Mouse (Mus musculus) hindbrain, embryonic 15.5 days (tissue): ENCODE measurements around the gene Ankra2. TPM values are rescaled to one million over a fixed set of nuclear protein-coding genes. Genes with fewer than 3 reads are reported as not detected.
A peak's percentile ranks its signal among the peaks of the same experiment; 100 is the strongest.

Source experiments
- ATAC-seq: fragments of 200-750 bp; cut with Nextera tagmentation; 2 replicates; pipeline ENCODE4 v1.8.0; 2017; ENCODE audit warnings: low read depth, moderate number of reproducible peaks, moderate TSS enrichment; ENCODE audit not compliant: low FRiP score
- H3K27ac ChIP-seq: fragments of 300-500 bp; sonication (generic); replicated peaks from 2 replicates; pipeline ENCODE4 v1.5.1; 2015; ENCODE audit warnings: mild to moderate bottlenecking, inconsistent platforms
- H3K27me3 ChIP-seq: fragments of 300-500 bp; sonication (generic); 2 replicates; pipeline ENCODE4 v1.6.1; 2015; ENCODE audit warnings: control low read depth, inconsistent platforms
- H3K36me3 ChIP-seq: fragments of 300-500 bp; sonication (generic); 2 replicates; pipeline ENCODE4 v1.6.1; 2015; ENCODE audit warnings: control low read depth, inconsistent platforms
- H3K4me1 ChIP-seq: fragments of 300-500 bp; sonication (generic); replicated peaks from 2 replicates; pipeline ENCODE4 v1.6.1; 2015; ENCODE audit warnings: control low read depth, inconsistent platforms
- H3K4me2 ChIP-seq: fragments of 300-500 bp; sonication (generic); 2 replicates; pipeline ENCODE4 v1.6.1; 2015; ENCODE audit warnings: moderate library complexity, mild to moderate bottlenecking, inconsistent platforms
- H3K4me3 ChIP-seq: fragments of 300-500 bp; sonication (generic); 2 replicates; pipeline ENCODE4 v1.5.1; 2015; ENCODE audit warnings: mild to moderate bottlenecking, inconsistent platforms
- H3K9ac ChIP-seq: fragments of 300-500 bp; sonication (generic); 2 replicates; pipeline ENCODE4 v1.6.1; 2015; ENCODE audit warnings: inconsistent platforms
- H3K9me3 ChIP-seq: fragments of 300-500 bp; sonication (generic); 2 replicates; pipeline ENCODE4 v1.6.1; 2016; ENCODE audit warnings: control low read depth, inconsistent platforms
- WGBS: fragments of 180-500 bp; shearing (Covaris S2); methylation state at CpG from one replicate; pipeline ENCODE4 v1.1.7; 2015; 5-methylcytosine and 5-hydroxymethylcytosine counted together
- polyA plus RNA-seq: library from polyadenylated mRNA; unstranded; fragments of >200 nt; fragmentation: Nextera tagmentation; extraction: Ambion mirVana; gene quantifications from 2 replicates; pipeline ENCODE4 v1.2.1, GENCODE M21; 2015

Gene Ankra2
- polyA plus RNA-seq, 1 experiment from 2014 or later = 68.4 TPM

DNA sequence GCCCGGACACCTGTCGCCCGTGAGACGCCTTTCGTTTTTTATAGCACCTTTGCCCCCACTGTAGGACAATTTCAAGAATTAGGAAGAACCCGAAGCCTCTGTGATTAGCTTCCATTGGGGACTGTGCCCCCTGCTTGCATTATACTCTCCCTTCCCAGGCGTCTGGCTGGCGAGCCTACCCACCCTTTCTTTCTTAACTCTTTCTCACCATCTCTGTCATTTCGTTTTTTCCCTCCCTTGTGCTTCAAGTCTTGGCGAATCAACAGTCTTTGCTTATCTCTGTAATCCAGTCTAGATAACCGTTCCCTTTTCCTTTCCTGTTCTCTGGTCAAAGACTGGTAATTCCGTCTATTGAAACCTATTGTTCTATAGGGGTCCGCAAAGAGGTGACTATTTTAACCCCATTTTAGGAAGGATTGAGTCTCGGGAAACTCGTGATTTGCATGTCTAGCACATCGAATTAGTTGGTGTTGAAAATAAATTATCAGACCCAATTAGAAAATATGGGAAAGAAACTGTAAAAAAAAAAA is 649 bp downstream of the Ankra2 start:
- Histone ChIP-seq H3K4me1 (peaks cover 24% of the 10 kb centered on the region), H3K9me3 (no peaks in the 10 kb centered on the region), H3K36me3 (peaks cover 28% of the 10 kb centered on the region), H3K9ac (peak overlapping the region; percentile 89), H3K4me2 (peak overlapping the region; percentile 93), H3K4me3 (peak overlapping the region; percentile 94), H3K27ac (peak overlapping the region; percentile 95), H3K27me3 (no peaks in the 10 kb centered on the region)
- ATAC-seq = no peak; the same call in none of the 2 replicates
- 1% methylated on average over 16 of the region's 16 CpGs for WGBS

DNA sequence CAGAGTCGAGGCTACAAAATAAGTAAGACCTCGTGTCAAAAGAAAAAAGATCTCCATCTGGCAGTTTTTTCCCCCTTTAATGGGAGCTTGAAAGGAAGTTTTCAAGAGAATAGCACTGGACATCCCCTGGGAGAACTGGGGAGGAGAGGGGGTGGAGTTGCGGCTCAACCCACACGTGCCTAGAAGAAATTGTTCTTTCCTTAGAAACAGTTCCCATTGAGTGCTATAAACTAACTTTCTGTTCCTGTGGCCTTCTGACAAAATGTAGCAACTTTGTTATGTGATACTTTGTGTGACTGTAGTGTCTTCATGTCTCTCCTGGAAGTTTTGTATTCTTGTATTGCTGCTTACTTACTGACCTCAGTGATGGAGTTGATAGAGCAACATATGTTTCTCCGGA is 1.2 kb downstream of the Ankra2 start:
- Histone ChIP-seq H3K9me3 (no peaks in the 10 kb centered on the region), H3K27me3 (no peaks in the 10 kb centered on the region), H3K4me3 (peak overlapping the region; percentile 94), H3K4me2 (peak overlapping the region; percentile 93), H3K27ac (peak overlapping the region; percentile 95; the same call in 1 of the 2 replicates), H3K4me1 (peaks cover 24% of the 10 kb centered on the region), H3K9ac (peak overlapping the region; percentile 89), H3K36me3 (peaks cover 26% of the 10 kb centered on the region)
- ATAC-seq = no peak
- 24% methylated on average over 5 of the region's 5 CpGs for WGBS

DNA sequence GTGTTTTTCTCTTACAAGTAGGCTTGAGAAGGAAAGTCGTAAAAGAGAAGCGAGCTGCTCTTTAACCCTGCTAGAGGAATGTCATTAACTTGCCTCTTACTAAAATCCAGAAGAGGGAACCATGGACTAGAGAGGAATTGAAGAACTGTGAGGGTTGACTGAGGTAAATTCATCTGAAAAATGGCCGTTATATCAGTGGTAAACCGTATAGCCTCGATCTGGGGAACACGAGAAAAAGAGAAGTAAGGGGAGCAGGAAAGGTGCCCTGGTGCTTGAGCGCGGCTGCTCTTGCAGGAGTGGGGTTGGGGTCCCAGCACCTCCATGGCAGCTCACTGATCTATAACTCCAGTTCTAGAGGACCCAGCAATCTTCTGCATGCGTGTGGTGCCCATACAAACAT is 11.1 kb downstream of the Ankra2 start:
- no peak overlapping the region for H3K9ac ChIP-seq
- H3K36me3 ChIP-seq = peaks cover 53% of the 10 kb centered on the region
- no peak for ATAC-seq
- no peak overlapping the region for H3K4me2 ChIP-seq
- H3K4me3 ChIP-seq = no peak overlapping the region
- no peaks in the 10 kb centered on the region for H3K4me1 ChIP-seq
- no peaks in the 10 kb centered on the region for H3K9me3 ChIP-seq
- H3K27me3 ChIP-seq = no peaks in the 10 kb centered on the region
- H3K27ac ChIP-seq = no peak overlapping the region
- WGBS = 96% methylated on average over 9 of the region's 9 CpGs

DNA sequence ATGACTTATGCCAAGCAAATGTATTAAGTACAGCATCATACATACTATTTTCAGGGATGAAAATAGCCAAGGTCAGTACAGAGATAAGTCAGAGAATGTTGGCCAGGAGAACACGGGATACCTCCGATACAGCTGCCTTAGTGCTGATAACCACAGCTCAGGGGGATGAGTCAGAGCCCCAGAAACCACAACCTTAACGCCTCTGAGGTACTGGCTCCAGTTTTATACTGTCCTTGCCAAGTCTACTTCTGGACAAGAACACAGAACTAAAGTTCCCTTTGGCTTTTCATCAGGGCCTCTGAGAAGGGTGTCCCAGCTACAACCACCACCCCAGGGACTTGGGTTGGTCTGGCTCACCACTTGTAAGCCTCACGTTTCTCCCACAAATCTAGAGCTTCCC is 12.8 kb downstream of the Ankra2 start:
- H3K27ac ChIP-seq = no peak overlapping the region
- WGBS = 95% methylated on average over 4 of the region's 4 CpGs
- no peak overlapping the region for H3K4me3 ChIP-seq
- H3K4me2 ChIP-seq = no peak overlapping the region
- no peaks in the 10 kb centered on the region for H3K27me3 ChIP-seq
- no peaks in the 10 kb centered on the region for H3K4me1 ChIP-seq
- no peak for ATAC-seq
- H3K9ac ChIP-seq = no peak overlapping the region
- no peaks in the 10 kb centered on the region for H3K9me3 ChIP-seq
- peaks cover 41% of the 10 kb centered on the region for H3K36me3 ChIP-seq

DNA sequence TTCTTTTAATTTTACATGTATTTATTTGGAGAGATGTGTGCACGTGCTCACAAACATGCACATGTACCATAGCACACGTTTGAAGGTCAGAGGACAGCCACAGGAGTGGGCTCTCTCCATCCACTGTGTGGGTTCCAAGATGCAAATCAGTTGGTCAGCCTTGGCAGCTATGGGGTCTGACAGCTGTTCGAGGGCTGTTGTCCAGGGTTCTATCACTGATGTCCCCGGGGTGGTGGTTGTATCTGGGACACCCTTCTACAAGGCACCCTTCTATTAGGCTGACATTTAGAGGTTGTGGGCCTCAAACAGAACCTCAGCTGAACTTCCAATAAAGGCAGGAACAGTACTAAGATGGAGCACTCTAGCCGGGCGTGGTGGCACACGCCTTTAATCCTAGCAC is 13.4 kb downstream of the Ankra2 start:
- H3K4me2 ChIP-seq = no peak overlapping the region
- H3K27ac ChIP-seq = no peak overlapping the region
- no peak overlapping the region for H3K4me3 ChIP-seq
- ATAC-seq = no peak
- peaks cover 35% of the 10 kb centered on the region for H3K36me3 ChIP-seq
- H3K4me1 ChIP-seq = no peaks in the 10 kb centered on the region
- no peak overlapping the region for H3K9ac ChIP-seq
- 91% methylated on average over 7 of the region's 7 CpGs for WGBS
- H3K9me3 ChIP-seq = no peaks in the 10 kb centered on the region
- H3K27me3 ChIP-seq = no peaks in the 10 kb centered on the region

DNA sequence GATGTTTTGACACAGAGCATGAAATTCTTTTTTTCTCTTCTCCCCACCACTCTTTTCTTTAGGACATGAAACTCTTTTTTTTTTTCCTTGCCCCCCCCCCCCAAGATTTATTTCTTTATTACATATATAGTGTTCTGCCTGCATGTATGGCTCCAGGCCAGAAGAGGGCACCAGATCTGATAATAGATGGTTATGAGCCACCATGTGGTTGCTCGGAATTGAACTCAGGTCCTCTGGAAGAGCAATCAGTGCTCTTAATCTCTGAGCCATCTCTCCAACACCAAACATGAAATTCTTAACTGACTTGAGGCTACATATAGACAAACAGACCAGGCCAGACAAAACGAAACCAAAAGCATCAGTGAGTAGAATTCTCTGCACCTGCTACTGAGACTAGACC is 14.6 kb downstream of the Ankra2 start:
- Histone ChIP-seq H3K4me3 (no peak overlapping the region), H3K4me1 (no peaks in the 10 kb centered on the region), H3K9ac (no peak overlapping the region), H3K27ac (no peak overlapping the region), H3K27me3 (no peaks in the 10 kb centered on the region), H3K36me3 (peaks cover 24% of the 10 kb centered on the region), H3K4me2 (no peak overlapping the region), H3K9me3 (no peaks in the 10 kb centered on the region)
- 93% methylated on average over 2 of the region's 2 CpGs for WGBS
- ATAC-seq = no peak

DNA sequence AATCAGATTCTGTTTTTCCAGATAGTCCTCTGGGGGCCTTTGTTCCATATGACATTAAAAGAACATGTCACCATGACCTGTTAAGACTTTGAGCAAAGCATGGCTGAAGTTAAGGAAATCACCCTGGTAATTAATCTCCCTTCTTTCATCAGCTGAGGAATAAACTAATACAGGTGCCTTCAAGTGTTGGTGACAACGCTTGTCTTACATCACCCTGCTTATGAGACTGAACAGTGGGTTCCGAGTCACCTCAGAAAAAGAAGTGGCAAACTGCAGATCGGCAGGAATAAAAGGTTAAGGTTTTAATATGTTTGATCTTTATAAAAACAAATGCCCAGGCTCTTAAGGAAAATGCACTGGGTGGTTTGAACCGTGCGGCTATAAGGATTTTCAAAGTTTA is 16.8 kb downstream of the Ankra2 start, which contains the start of gene Gm21976:
Gene Gm21976 (plus strand): TSS at position 202 of the 400 bp plus-strand sequence.
- H3K27ac ChIP-seq = no peak within 1 kb of the TSS
- peaks cover 5% of the 10 kb centered on the region for H3K36me3 ChIP-seq
- no peak for ATAC-seq
- no peak within 1 kb of the TSS for H3K4me2 ChIP-seq
- no peaks in the 10 kb centered on the region for H3K9me3 ChIP-seq
- H3K9ac ChIP-seq = no peak within 1 kb of the TSS
- no peaks in the 10 kb centered on the region for H3K27me3 ChIP-seq
- H3K4me1 ChIP-seq = no peaks in the 10 kb centered on the region
- H3K4me3 ChIP-seq = no peak within 1 kb of the TSS
- WGBS = 91% methylated on average over 5 of the region's 5 CpGs

DNA sequence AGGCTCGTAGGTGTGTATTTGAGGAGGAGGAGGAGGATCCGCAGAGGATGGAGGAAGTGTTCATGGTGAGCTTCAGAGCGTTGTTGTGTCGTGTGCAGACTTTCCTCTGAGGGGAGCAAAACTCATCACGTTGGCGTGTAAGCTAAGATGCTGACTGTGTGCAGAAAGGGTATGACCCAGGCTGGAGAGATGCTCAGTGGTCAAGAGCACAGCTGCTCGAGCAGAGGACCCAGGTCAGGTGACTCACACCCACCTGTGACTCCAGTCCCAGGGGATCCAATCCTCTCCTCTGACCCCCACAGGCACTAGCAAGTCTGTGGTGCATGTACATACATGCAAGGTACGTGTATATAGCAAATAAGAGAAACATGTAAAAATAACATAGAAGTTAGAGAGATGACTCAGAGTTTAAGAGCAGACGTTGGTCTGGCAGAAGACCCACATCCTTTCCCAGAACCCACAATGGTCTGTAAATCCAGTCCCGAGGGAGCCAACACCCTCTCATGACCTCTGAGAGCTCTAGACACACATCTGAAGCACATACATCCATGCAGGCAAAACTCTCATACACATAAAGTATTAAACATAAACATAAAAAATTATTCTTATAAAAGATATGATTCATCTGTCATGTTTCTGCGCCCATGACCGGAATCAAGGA is 18.2 kb downstream of the Ankra2 start:
- H3K9me3 ChIP-seq = no peaks in the 10 kb centered on the region
- H3K4me3 ChIP-seq = no peak overlapping the region
- no peaks in the 10 kb centered on the region for H3K27me3 ChIP-seq
- no peak overlapping the region for H3K4me2 ChIP-seq
- 84% methylated on average over 12 of the region's 12 CpGs for WGBS
- no peak overlapping the region for H3K9ac ChIP-seq
- H3K4me1 ChIP-seq = no peaks in the 10 kb centered on the region
- H3K36me3 ChIP-seq = no peaks in the 10 kb centered on the region
- no peak for ATAC-seq
- H3K27ac ChIP-seq = no peak overlapping the region

DNA sequence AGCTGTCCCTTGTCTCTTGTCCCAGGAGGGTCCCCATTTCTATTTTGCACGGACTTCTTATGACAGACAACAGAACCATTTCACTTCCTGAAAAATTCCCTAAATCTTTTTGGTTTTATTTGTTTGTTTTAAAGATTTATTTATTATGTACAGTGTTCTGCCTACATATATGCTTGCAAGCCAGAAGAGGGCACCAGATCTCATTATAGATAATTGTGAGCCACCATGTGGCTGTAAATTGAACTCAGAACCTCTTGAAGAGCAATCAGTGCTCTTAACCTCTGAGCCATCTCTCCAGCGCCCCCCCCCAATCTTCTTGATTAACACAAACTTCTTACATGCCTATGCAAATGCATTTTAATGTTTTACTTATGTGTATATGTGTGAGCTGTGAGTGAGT is 27.8 kb downstream of the Ankra2 start:
- Histone ChIP-seq H3K36me3 (no peaks in the 10 kb centered on the region), H3K4me1 (no peaks in the 10 kb centered on the region), H3K27me3 (no peaks in the 10 kb centered on the region), H3K4me3 (no peak overlapping the region), H3K9me3 (no peaks in the 10 kb centered on the region), H3K4me2 (no peak overlapping the region), H3K27ac (no peak overlapping the region), H3K9ac (no peak overlapping the region)
- ATAC-seq = no peak
- WGBS = 46% methylated on average over 2 of the region's 2 CpGs

DNA sequence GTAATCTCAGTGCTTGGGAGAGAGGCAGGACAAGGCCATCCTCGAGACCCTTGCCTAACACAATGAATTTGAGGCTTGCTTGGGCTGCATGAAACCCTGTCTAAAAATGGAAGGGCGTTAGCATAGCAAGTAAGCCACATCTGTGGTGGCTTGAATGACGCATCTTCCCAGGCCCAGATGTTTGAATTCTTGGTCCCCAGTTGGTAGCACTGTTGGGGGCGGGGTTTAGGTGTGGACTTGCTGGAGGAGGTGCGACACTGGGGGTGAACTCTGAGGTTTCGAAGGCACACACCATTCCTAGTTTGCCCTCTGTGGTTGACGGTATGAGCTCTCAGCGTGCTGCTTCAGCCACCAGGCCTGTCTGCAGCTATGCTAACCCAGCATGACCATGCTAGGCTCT is 28.8 kb downstream of the Ankra2 start:
- Histone ChIP-seq H3K9ac (no peak overlapping the region), H3K9me3 (no peaks in the 10 kb centered on the region), H3K4me1 (no peaks in the 10 kb centered on the region), H3K27me3 (no peaks in the 10 kb centered on the region), H3K4me2 (no peak overlapping the region), H3K4me3 (no peak overlapping the region), H3K36me3 (no peaks in the 10 kb centered on the region), H3K27ac (no peak overlapping the region)
- 84% methylated on average over 8 of the region's 8 CpGs for WGBS
- no peak for ATAC-seq

DNA sequence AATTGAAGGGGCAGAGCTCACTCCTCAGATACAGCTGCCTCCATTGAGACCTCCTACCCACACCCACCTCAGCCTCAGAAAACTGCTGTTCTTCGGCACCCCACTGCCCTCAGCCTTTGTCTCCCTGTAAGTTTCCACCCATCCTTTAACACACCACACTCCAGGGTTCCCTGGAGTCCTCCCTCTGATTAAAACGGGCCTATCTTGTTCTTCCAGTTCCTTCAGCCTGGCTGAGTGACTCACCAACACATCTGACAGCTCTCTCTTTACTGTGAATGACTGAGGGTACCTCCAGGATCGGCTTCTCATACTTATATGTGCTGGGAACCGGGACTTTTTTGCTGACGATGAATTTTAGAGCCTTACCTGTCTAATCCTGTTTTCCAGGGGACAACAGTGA is 33.2 kb downstream of the Ankra2 start:
- Histone ChIP-seq H3K9ac (no peak overlapping the region), H3K36me3 (no peaks in the 10 kb centered on the region), H3K4me1 (no peaks in the 10 kb centered on the region; the same call in 1 of the 2 replicates), H3K4me2 (no peak overlapping the region), H3K4me3 (no peak overlapping the region), H3K27ac (no peak overlapping the region), H3K27me3 (no peaks in the 10 kb centered on the region), H3K9me3 (no peaks in the 10 kb centered on the region)
- WGBS = 51% methylated on average over 5 of the region's 5 CpGs
- no peak for ATAC-seq

DNA sequence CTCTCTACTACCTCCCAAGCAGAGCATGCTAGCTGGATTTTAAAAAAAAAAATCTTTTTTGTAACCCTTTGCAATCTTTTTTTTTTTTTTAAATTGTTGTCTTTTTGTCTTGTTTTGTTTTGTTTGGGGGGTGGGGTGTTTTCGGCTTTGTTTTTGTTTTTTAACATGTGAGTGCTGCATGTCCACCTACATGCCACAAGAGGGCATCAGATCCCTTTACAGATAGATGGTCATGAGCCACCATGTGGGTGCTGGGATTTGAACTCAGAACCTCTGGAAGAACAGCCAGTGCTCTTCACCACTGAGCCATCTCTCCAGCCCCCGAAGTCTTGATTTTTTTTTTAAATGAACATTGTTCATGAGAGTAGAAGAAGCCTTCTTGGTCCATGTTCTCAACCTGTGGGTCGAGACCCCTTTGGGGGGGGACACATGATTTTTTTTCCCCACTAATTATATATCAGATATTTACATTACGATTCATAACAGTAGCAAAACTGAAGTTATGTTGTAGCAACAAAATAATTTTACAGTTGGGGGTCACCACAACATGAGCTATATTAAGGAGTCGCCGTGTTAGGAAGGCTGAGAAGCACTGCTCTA is 35.1 kb downstream of the Ankra2 start:
- H3K4me2 ChIP-seq = no peak overlapping the region
- no peak overlapping the region for H3K4me3 ChIP-seq
- H3K27ac ChIP-seq = no peak overlapping the region
- ATAC-seq = no peak
- no peak overlapping the region for H3K9ac ChIP-seq
- 94% methylated on average over 6 of the region's 6 CpGs for WGBS
- no peaks in the 10 kb centered on the region for H3K9me3 ChIP-seq
- H3K4me1 ChIP-seq = no peaks in the 10 kb centered on the region; the same call in 1 of the 2 replicates
- H3K36me3 ChIP-seq = no peaks in the 10 kb centered on the region
- H3K27me3 ChIP-seq = no peaks in the 10 kb centered on the region
